In the genomic region with DNA sequence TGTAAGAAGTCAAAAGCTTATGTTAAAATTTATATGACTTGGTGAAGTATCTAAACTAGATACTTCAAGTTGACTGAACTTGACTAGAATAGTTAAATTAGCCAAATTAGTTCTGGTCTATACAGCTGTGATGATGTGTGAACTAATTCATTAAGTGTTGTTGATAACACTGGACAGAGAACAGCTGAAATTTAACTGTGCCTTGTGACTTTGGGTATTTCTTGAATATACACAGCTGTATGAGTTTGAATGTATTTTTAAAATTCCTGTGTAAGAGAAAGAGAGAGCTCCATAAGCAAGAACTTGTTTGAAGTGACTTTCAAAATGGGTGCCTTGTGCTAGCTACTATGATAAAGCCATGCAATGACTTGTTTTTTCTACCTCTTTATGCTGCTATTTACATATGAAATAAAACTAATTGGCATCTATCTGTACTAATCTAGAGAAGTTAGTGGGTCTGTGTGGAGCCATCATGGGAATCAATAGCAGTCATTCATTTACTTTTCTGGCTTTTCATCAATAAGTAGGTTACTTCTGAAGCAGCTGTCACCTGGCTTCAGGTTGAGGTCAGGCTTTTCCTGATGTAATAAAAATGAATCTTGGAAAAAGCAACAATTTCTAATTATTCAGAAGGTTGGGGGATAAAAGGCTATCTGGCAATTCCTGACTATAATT, we compare ENCODE assay signal across 20 mouse cellular contexts. TPM values are rescaled to one million over a fixed set of nuclear protein-coding genes. Genes with fewer than 3 reads are reported as not detected.
A peak's percentile ranks its signal among the peaks of the same experiment; 100 is the strongest.
DNase-seq lines count a peak whose midpoint lies in the region; ATAC-seq and TF ChIP-seq lines count a peak whose summit lies in the region.
"Had no signal": no experiment of that assay in that cellular context is flagged by ENCODE, and none has a peak within 500 bp of the region (broad histone marks: within the 10 kb centered on the region; RNA-seq: fewer than 3 reads in every experiment).

No protein-coding gene starts in this region.

- no peak for TF ChIP-seq CTCF in layer of hippocampus, adult 2 months (conservative IDR thresholded peaks at IDR 0.05)

- DNase-seq in hindbrain, embryonic 10.5 days (ENCODE audit: low spot score) = no peak
- no peak for DNase-seq in layer of hippocampus, adult 2 months (ENCODE audit: low spot score in 2 of 2)
- DNase-seq in layer of hippocampus, postnatal 10 days (ENCODE audit: low spot score in 2 of 2) = no peak
- DNase-seq in lung, adult 18-20 months = no peak
- DNase-seq in ZHBTc4 (ENCODE audit: low read depth, low spot score) = peak; percentile 33
- DNase-seq: adrenal gland, postnatal 10 days; cerebellum, adult 11 months; cerebellum, adult 9-10 months; cerebellum, postnatal 25 days; gastrocnemius, postnatal 10 days; heart, adult 2 months; heart, postnatal 14 days had no signal

- no peaks in the 10 kb centered on the region for H3K27me3 ChIP-seq in hindbrain, embryonic 15.5 days
- H3K27me3 ChIP-seq in hindbrain, embryonic 10.5 days (ENCODE audit: insufficient read depth, poor library complexity, severe bottlenecking) = no peaks in the 10 kb centered on the region
- no peaks in the 10 kb centered on the region for H3K27me3 ChIP-seq in lung, embryonic 16.5 days (ENCODE audit: control insufficient read depth, insufficient read depth, low read depth, low read length)
- H3K27me3 ChIP-seq: CH12.LX; embryonic facial prominence, embryonic 12.5 days; forebrain, embryonic 15.5 days; heart, embryonic 15.5 days had no signal

- ATAC-seq in hindbrain, embryonic 15.5 days (ENCODE audit: low FRiP score, low read depth) = no peak
- peak; percentile 60 for ATAC-seq in lung, embryonic 16.5 days (ENCODE audit: low read depth)
- ATAC-seq: forebrain, embryonic 15.5 days had no signal

- H3K27ac ChIP-seq in hindbrain, embryonic 15.5 days (replicated peaks) = no peak overlapping the region
- H3K27ac ChIP-seq in hindbrain, embryonic 10.5 days = no peak overlapping the region
- 0 out of 2 replicates have a peak overlapping the region, but pooled peaks have one; percentile 32 for H3K27ac ChIP-seq in layer of hippocampus, adult 2 months
- H3K27ac ChIP-seq in lung, embryonic 16.5 days (ENCODE audit: low read length) = no peak overlapping the region
- H3K27ac ChIP-seq: embryonic facial prominence, embryonic 12.5 days; forebrain, embryonic 15.5 days; heart, adult 2 months; heart, embryonic 15.5 days had no signal

- H3K9me3 ChIP-seq in hindbrain, embryonic 15.5 days = no peaks in the 10 kb centered on the region
- H3K9me3 ChIP-seq in hindbrain, embryonic 10.5 days = no peaks in the 10 kb centered on the region
- H3K9me3 ChIP-seq in lung, embryonic 16.5 days (ENCODE audit: control insufficient read depth, low read length) = no peaks in the 10 kb centered on the region
- H3K9me3 ChIP-seq: embryonic facial prominence, embryonic 12.5 days; forebrain, embryonic 15.5 days; G1E; heart, embryonic 15.5 days had no signal

- peaks cover 24% of the 10 kb centered on the region for H3K4me1 ChIP-seq in hindbrain, embryonic 15.5 days (replicated peaks)
- peaks cover 43% of the 10 kb centered on the region for H3K4me1 ChIP-seq in hindbrain, embryonic 10.5 days (replicated peaks)
- peaks cover 8% of the 10 kb centered on the region for H3K4me1 ChIP-seq in lung, embryonic 16.5 days (replicated peaks; ENCODE audit: control insufficient read depth, insufficient read depth, low read length)

- H3K36me3 ChIP-seq in hindbrain, embryonic 15.5 days = 0 out of 2 replicates have a peak, but pooled peaks cover 3% of the 10 kb centered on the region
- H3K36me3 ChIP-seq in hindbrain, embryonic 10.5 days = peaks cover 32% of the 10 kb centered on the region
- H3K36me3 ChIP-seq in lung, embryonic 16.5 days (ENCODE audit: control insufficient read depth, insufficient read depth, low read length) = peaks cover 9% of the 10 kb centered on the region
- H3K36me3 ChIP-seq: heart, embryonic 15.5 days had no signal

- no peak overlapping the region for H3K4me3 ChIP-seq in hindbrain, embryonic 15.5 days
- no peak overlapping the region for H3K4me3 ChIP-seq in hindbrain, embryonic 10.5 days
- no peak overlapping the region for H3K4me3 ChIP-seq in layer of hippocampus, adult 2 months
- no peak overlapping the region for H3K4me3 ChIP-seq in lung, embryonic 16.5 days (ENCODE audit: low read length)
- H3K4me3 ChIP-seq: embryonic facial prominence, embryonic 12.5 days; forebrain, embryonic 15.5 days; heart, adult 2 months; heart, embryonic 15.5 days had no signal

- H3K4me2 ChIP-seq in hindbrain, embryonic 15.5 days = 0 out of 2 replicates have a peak overlapping the region, but pooled peaks have one; percentile 4
- H3K4me2 ChIP-seq in lung, embryonic 16.5 days (ENCODE audit: low read depth, low read length) = no peak overlapping the region
- H3K4me2 ChIP-seq: embryonic facial prominence, embryonic 12.5 days; forebrain, embryonic 15.5 days; heart, embryonic 11.5 days; heart, embryonic 15.5 days had no signal

- H3K9ac ChIP-seq in hindbrain, embryonic 15.5 days = no peak overlapping the region
- no peak overlapping the region for H3K9ac ChIP-seq in lung, embryonic 16.5 days (ENCODE audit: low read length)
- H3K9ac ChIP-seq: embryonic facial prominence, embryonic 12.5 days; forebrain, embryonic 15.5 days; heart, embryonic 15.5 days had no signal

RNA-seq across cellular contexts. Expression of a gene that starts 7.0 kb away (rescaled TPM):
- 31.0 and 31.1 TPM in 2 replicates for polyA plus RNA-seq in hindbrain, embryonic 15.5 days (2015; fragmentation: Nextera tagmentation; extraction: Ambion mirVana)
- polyA plus RNA-seq in hindbrain, embryonic 10.5 days (2016; fragmentation: Nextera tagmentation; extraction: Ambion mirVana) = 36.2 and 47.8 TPM in 2 replicates
- 10 to 100 TPM; 14.7 to 16.9 TPM for total RNA-seq in layer of hippocampus, adult 2 months (2021)
- 10 to 100 TPM; 14.4 to 21.9 TPM for total RNA-seq in layer of hippocampus, postnatal 10 days (2021)
- polyA plus RNA-seq in lung, embryonic 16.5 days (2015; fragmentation: Nextera tagmentation; extraction: Ambion mirVana) = 42.2 and 42.3 TPM in 2 replicates
